Mouse (Mus musculus): ENCODE results near the gene Wfdc17.

- no peak for TF ChIP-seq CTCF (IDR thresholded peaks at IDR 0.05; ENCODE audit: low read depth, low read length)
- TF ChIP-seq POLR2A (IDR thresholded peaks at IDR 0.05; ENCODE audit: borderline replicate concordance, low read depth, low read length) = no peak
These were observed 28.1 kb upstream of the Wfdc17 start for GRCm38 (mm10) chr11:83675665-83676064.
